Mouse (Mus musculus) lung, postnatal 10 days (tissue): ENCODE results near the gene Khdrbs1.
"Not testable (repeated sequence)": the region's sequence is repeated elsewhere in the genome, so short reads cannot be mapped to it uniquely, and the experiment has no call there.

Experiments
- DNase-seq: peaks from one replicate; pipeline ENCODE4 v3.0.0; 2021

Khdrbs1 gene

GRCm38 (mm10) chr4:129742232-129743009 is at the start of gene Khdrbs1:
TSS of gene Khdrbs1 (minus strand) at chr4:129742303.
- DNase-seq: peak; percentile 98

GRCm38 (mm10) chr4:129791399-129791798 is 49.3 kb upstream of the Khdrbs1 start:
- no peak for DNase-seq

GRCm38 (mm10) chr4:129790475-129790874 is 48.4 kb upstream of the Khdrbs1 start:
- DNase-seq: no peak

- DNase-seq: no peak
Observed at GRCm38 (mm10) chr4:129789635-129790034, 47.5 kb upstream of the Khdrbs1 start.

- no peak for DNase-seq
Observed at GRCm38 (mm10) chr4:129788693-129789092, 46.6 kb upstream of the Khdrbs1 start.

- DNase-seq: peak; percentile 87
Observed at GRCm38 (mm10) chr4:129785178-129785577, 43.1 kb upstream of the Khdrbs1 start.

GRCm38 (mm10) chr4:129783506-129783905 is 41.4 kb upstream of the Khdrbs1 start:
- no peak for DNase-seq

- DNase-seq: peak; percentile 22
Observed at GRCm38 (mm10) chr4:129782857-129783331, 40.8 kb upstream of the Khdrbs1 start.

GRCm38 (mm10) chr4:129781881-129782675 is 40.0 kb upstream of the Khdrbs1 start:
- peak; percentile 68 for DNase-seq

GRCm38 (mm10) chr4:129771672-129772521 is 29.8 kb upstream of the Khdrbs1 start:
- DNase-seq: no peak

GRCm38 (mm10) chr4:129771314-129771671 is 29.2 kb upstream of the Khdrbs1 start:
- no peak for DNase-seq

GRCm38 (mm10) chr4:129770600-129770999 is 28.5 kb upstream of the Khdrbs1 start:
- DNase-seq: no peak

GRCm38 (mm10) chr4:129768742-129769141 is 26.6 kb upstream of the Khdrbs1 start:
- DNase-seq: not testable (repeated sequence)

GRCm38 (mm10) chr4:129767782-129768181 is 25.7 kb upstream of the Khdrbs1 start:
- DNase-seq: no peak

- DNase-seq: no peak
Observed at GRCm38 (mm10) chr4:129765351-129765750, 23.2 kb upstream of the Khdrbs1 start.

- DNase-seq: not testable (repeated sequence)
Observed at GRCm38 (mm10) chr4:129762496-129762895, 20.4 kb upstream of the Khdrbs1 start.

GRCm38 (mm10) chr4:129761606-129762005 is 19.5 kb upstream of the Khdrbs1 start:
- no peak for DNase-seq

GRCm38 (mm10) chr4:129755455-129755854 is 13.4 kb upstream of the Khdrbs1 start:
- no peak for DNase-seq

GRCm38 (mm10) chr4:129754742-129755141 is 12.6 kb upstream of the Khdrbs1 start:
- DNase-seq: no peak

GRCm38 (mm10) chr4:129750430-129750829 is 8.3 kb upstream of the Khdrbs1 start:
- DNase-seq: no peak

- no peak for DNase-seq
Observed at GRCm38 (mm10) chr4:129746591-129746990, 4.5 kb upstream of the Khdrbs1 start.

- DNase-seq: no peak
Observed at GRCm38 (mm10) chr4:129746106-129746505, 4.0 kb upstream of the Khdrbs1 start.

GRCm38 (mm10) chr4:129743494-129743893 is 1.4 kb upstream of the Khdrbs1 start:
- no peak for DNase-seq
